Mouse (Mus musculus) adrenal gland, postnatal 10 days (tissue): ENCODE measurements around the gene Nox1. TPM values are rescaled to one million over a fixed set of nuclear protein-coding genes. Genes with fewer than 3 reads are reported as not detected.
A peak's percentile ranks its signal among the peaks of the same experiment; 100 is the strongest.

Experiments
- DNase-seq: peaks from one replicate; pipeline ENCODE4 v3.0.0; 2021; ENCODE audit warnings: mixed read lengths
- microRNA-seq: library from miRNA; unstranded; fragments of <30 nt; microRNA quantifications from one replicate; pipeline ENCODE4 v1.2.0, GENCODE M21; 2021
- total RNA-seq, 2 experiments: library from RNA; stranded (reverse); gene quantifications; 2 replicates each; pipeline ENCODE4 v1.2.3; 2021

The Nox1 gene
- total RNA-seq, 2 experiments from 2014 or later = 0.45 to 1.3 TPM

DNA sequence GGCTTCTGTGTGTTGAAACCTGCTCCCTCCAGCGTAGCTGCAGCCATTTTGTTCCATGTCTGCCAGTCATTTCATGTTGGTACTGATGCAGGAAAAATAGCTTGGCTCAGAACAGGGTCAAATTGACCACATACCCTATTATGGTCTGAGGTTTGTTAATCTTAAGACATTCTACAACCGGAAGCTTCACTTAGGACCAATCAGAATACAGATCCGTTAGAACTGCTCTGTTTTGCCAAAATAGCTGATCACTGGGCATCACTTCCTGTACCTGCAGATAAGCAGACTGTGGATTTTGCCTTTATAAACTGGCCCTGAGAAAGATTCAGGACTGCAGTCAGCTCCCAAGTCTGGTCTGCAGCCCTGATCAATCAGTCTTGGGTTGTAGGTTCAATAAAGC is 93.2 kb downstream of the Nox1 start:
- DNase-seq = no peak

DNA sequence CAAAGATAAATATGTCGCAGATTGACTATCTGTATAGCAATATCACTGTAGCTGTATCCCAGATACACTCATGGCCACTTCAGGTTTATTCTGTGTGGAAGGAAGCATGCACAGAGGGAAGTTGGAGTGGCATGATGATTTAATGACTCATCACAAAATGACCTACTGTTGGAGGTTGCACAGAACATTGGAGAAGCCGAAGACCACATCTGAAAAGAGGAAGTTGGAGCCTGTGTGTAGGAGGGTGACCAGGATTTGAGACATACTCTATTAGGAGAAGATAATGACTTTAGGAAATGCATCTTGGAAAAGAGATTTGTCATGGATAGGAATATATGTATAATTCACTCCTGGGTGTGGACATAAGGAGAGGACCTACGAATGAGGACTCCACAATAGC is 105.3 kb downstream of the Nox1 start:
- DNase-seq = no peak

DNA sequence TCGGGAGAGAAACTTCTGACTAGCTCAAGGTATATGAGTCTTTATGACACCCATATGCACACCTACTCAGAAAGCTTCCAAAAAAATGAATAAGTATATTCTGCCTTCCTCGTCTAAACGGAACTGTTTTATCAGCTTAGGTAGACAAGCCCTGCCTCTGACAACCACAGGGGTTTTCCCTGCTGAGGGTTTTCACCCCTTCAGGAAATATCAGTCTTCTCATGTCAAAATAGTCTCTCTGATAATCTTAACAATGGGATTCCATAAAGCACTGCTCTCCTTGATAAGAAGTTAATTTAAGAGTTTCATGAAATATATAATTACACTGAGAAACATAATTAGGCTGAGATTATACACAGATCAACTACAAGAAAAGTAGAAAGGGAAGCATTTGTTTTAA is 110.0 kb downstream of the Nox1 start:
- no peak for DNase-seq

DNA sequence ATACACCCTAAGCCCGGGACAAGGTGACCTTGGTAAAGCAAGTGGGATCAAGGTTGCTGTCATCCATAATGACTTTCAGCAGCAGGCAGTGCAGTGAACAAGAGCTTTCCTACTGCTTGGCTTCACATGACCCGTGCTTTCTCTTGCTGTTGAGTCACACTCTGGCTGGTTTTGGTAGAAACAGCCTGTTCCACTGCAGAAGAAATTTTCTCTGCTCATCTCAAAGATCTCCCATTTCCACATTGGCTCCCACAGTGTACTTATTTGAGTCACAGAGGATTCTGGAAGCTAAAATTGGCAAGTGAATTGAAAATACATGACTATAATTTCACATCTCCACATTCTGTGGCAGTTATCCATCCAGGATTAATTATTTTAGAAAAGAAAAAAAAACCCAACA is 119.1 kb downstream of the Nox1 start:
- DNase-seq = no peak

DNA sequence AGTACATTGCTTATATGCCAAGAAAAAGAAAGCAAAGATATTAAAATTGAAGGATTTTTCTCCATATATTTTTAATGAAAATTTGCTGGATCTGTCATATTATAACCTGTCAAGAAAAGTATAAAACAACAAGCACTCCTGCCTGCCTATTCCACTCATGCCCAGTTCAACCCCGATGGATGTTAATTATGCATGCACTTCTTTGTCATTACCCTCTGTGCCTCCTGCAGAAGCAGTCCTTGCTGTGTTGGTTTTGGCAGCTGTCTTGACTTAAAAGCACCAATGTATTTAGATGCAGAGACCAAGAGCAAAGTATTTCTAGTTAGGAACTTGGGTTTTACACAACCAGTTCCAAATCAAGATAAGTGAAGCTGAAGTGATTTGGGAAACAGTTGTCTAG is 136.3 kb downstream of the Nox1 start:
- DNase-seq = no peak

DNA sequence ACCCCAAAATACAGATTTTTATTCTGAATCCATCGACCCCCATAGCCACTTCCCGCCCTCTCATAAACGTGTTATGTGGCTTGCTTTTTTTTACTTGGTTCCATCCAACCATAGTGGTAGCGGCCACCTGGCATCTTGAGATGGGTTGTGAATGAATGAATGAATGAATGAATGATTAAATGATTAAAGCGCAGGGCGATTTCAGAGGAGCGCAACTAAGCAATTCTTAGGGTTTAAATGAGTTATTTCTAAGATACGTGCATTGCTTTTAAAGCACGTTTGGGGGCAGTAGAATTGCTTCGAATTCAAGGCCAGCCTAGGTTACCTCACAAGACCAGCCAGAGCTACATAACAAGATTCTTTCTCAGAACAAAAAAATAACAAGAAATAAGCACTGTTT is 162.0 kb downstream of the Nox1 start:
- DNase-seq = no peak

GRCm38 (mm10) chrX:134058987-134059712 is 162.6 kb downstream of the Nox1 start, which contains the start of gene Cstf2:
TSS of gene Cstf2 (plus strand) at chrX:134059187.
- DNase-seq = peak; percentile 97

- DNase-seq = no peak
Measured at GRCm38 (mm10) chrX:134058040-134058875, 163.5 kb downstream of the Nox1 start.

DNA sequence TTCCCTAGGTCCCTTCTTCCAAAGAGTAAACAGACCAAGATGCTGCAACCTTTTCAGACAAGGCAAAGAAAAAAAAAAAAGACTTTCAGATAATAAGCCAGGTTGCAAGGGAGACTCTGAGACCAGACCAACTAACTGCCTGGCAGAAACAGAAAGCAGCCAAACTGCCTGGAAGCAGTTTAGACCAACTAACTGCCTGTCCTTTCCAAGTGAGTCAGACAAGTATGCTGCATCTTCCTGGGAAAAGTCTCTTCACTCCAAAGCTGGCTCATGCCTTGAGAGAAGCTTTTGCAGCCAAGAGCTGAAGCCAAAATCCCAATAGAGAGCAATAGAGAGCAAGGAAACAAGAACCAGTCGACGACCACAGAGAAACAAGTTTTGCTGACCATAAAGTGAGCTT is 164.9 kb downstream of the Nox1 start:
- DNase-seq = no peak

DNA sequence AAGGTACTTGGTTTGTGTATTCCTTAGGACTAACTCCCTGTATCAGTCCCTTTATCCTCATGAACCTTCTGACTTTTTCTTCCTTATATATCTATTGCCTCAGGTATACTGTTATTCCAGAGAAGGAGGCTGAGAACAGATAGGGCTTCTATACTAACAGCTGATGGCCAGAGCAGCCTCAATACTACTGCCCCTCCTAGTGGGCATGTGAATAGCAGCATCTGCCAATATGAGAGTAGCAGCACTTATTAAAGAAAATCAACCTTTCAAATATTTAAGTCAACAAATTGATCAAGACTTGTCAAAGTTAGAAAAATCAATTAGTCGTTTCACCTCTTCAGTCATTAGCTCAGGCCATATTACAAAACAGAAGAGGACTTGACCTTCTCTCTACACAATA is 172.8 kb downstream of the Nox1 start:
- no peak for DNase-seq

Small RNAs within 50 kb of the gene (microRNA-seq; reads per million reads assigned to microRNA genes)
- gene Mir3112 = not detected

Other genes with a start within 250 kb of the Nox1 start
- 10 to 100 TPM in 1 of 2 experiments, 1 to 10 TPM in 1; 9.9 to 11.8 TPM for gene Sytl4, start 240.1 kb downstream of the Nox1 start, total RNA-seq
- gene Cstf2, start 162.8 kb downstream of the Nox1 start, total RNA-seq = 10 to 100 TPM; 34.1 to 38.4 TPM
- gene Xkrx, start 59.9 kb downstream of the Nox1 start, total RNA-seq = 1 to 10 TPM; 1.9 to 3.3 TPM
- gene Arl13a, start 34.5 kb downstream of the Nox1 start, total RNA-seq = not detected
- gene Trmt2b, start 55.0 kb upstream of the Nox1 start, total RNA-seq = 10 to 100 TPM; 31.2 to 35.7 TPM
- gene Tmem35a, start 73.3 kb upstream of the Nox1 start, total RNA-seq = 100 to 1,000 TPM in 1 of 2 experiments, 10 to 100 TPM in 1; 71.2 to 120 TPM
- 1 to 10 TPM; 4.8 to 8.3 TPM for gene Cenpi, start 86.1 kb upstream of the Nox1 start, total RNA-seq
- gene Drp2, start 182.6 kb upstream of the Nox1 start, total RNA-seq = 1 to 10 TPM in 1 of 2 experiments, under 1 TPM in 1; 0.51 to 1.3 TPM